Mouse (Mus musculus): ENCODE measurements around the gene Shb. TPM values are rescaled to one million over a fixed set of nuclear protein-coding genes. Genes with fewer than 3 reads are reported as not detected.

The Shb gene
- polyA plus RNA-seq, 1 experiment from 2014 or later, result 8.2 TPM

GRCm38 (mm10) chr4:45524602-45525001 lies 7.7 kb downstream of the Shb start:
- H3K9ac ChIP-seq (ENCODE audit: low read length), result no peak overlapping the region
- ATAC-seq (replicated peaks; ENCODE audit: low FRiP score), result no peak
- no peak overlapping the region for H3K27ac ChIP-seq (ENCODE audit: low read depth, low read length)
- DNase-seq (ENCODE audit: low spot score), result no peak
- no peaks in the 10 kb centered on the region for H3K27me3 ChIP-seq (ENCODE audit: control insufficient read depth, insufficient read depth, low read length)
- H3K4me1 ChIP-seq (replicated peaks; ENCODE audit: control insufficient read depth, insufficient read depth, low read length), result peaks cover 17% of the 10 kb centered on the region
- H3K4me2 ChIP-seq (ENCODE audit: low read depth, low read length, severe bottlenecking), result no peak overlapping the region
- H3K36me3 ChIP-seq (ENCODE audit: control insufficient read depth, insufficient read depth, low read length), result no peaks in the 10 kb centered on the region
- WGBS, result 94% methylated on average over 4 of the region's 4 CpGs
- H3K4me3 ChIP-seq (ENCODE audit: low read depth, low read length), result no peak overlapping the region
- no peaks in the 10 kb centered on the region for H3K9me3 ChIP-seq (ENCODE audit: control insufficient read depth, low read length)

DNA sequence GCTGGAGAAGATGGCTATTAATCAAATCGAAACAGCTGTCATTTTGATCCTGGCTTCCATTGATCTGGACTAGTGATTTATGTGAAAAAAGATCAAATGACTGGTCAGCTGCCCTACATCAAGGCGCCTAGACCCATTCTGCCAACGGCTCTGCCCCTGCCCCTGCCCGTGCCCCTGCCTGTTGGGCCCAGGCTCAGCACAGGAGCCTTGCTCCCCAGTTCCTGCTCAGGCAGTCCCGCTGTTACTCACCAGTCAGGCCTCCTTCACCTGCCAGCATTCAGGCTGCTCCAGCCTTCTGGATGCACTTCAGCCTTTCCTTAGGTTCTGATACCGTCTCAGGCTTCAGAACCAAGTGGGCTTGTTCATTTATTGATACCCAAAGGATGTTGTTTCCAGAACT lies 8.9 kb downstream of the Shb start:
- WGBS, result 91% methylated on average over 6 of the region's 6 CpGs
- no peak overlapping the region for H3K4me2 ChIP-seq (ENCODE audit: low read depth, low read length, severe bottlenecking)
- no peak overlapping the region for H3K27ac ChIP-seq (ENCODE audit: low read depth, low read length)
- no peaks in the 10 kb centered on the region for H3K36me3 ChIP-seq (ENCODE audit: control insufficient read depth, insufficient read depth, low read length)
- H3K9ac ChIP-seq (ENCODE audit: low read length), result no peak overlapping the region
- H3K27me3 ChIP-seq (ENCODE audit: control insufficient read depth, insufficient read depth, low read length), result no peaks in the 10 kb centered on the region
- no peak overlapping the region for H3K4me3 ChIP-seq (ENCODE audit: low read depth, low read length)
- H3K9me3 ChIP-seq (ENCODE audit: control insufficient read depth, low read length), result no peaks in the 10 kb centered on the region
- peaks cover 11% of the 10 kb centered on the region for H3K4me1 ChIP-seq (replicated peaks; ENCODE audit: control insufficient read depth, insufficient read depth, low read length)
- DNase-seq (ENCODE audit: low spot score), result no peak
- no peak for ATAC-seq (replicated peaks; ENCODE audit: low FRiP score)

GRCm38 (mm10) chr4:45522956-45523355 lies 9.3 kb downstream of the Shb start:
- H3K4me2 ChIP-seq (ENCODE audit: low read depth, low read length, severe bottlenecking), result no peak overlapping the region
- ATAC-seq (replicated peaks; ENCODE audit: low FRiP score) (no peak), DNase-seq (ENCODE audit: low spot score) (no peak)
- H3K27me3 ChIP-seq (ENCODE audit: control insufficient read depth, insufficient read depth, low read length), result no peaks in the 10 kb centered on the region
- H3K27ac ChIP-seq (ENCODE audit: low read depth, low read length), result no peak overlapping the region
- H3K9me3 ChIP-seq (ENCODE audit: control insufficient read depth, low read length), result no peaks in the 10 kb centered on the region
- H3K4me3 ChIP-seq (ENCODE audit: low read depth, low read length), result no peak overlapping the region
- peaks cover 8% of the 10 kb centered on the region; the same call in 1 of the 2 replicates for H3K4me1 ChIP-seq (replicated peaks; ENCODE audit: control insufficient read depth, insufficient read depth, low read length)
- no peak overlapping the region for H3K9ac ChIP-seq (ENCODE audit: low read length)
- H3K36me3 ChIP-seq (ENCODE audit: control insufficient read depth, insufficient read depth, low read length), result no peaks in the 10 kb centered on the region

DNA sequence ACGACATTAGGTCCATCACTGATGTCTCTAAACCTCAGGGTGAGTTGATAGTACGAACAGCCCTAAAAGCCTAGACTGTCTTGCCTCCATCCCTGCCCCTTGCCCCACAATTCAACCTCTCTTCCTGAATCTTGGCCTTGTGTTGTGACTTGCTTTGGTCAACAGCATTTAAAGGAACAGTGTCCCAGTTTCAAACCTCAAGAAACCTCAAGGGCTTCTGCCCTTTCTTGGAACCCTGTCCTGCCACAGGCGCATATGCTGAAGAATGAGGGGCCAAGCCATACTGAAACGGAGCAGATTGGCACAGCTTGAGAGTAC lies 9.7 kb downstream of the Shb start:
- Histone ChIP-seq H3K4me2 (ENCODE audit: low read depth, low read length, severe bottlenecking) (no peak overlapping the region), H3K9me3 (ENCODE audit: control insufficient read depth, low read length) (no peaks in the 10 kb centered on the region), H3K9ac (ENCODE audit: low read length) (no peak overlapping the region), H3K27ac (ENCODE audit: low read depth, low read length) (no peak overlapping the region), H3K4me1 (replicated peaks; ENCODE audit: control insufficient read depth, insufficient read depth, low read length) (peaks cover 5% of the 10 kb centered on the region; the same call in 1 of the 2 replicates), H3K4me3 (ENCODE audit: low read depth, low read length) (no peak overlapping the region), H3K27me3 (ENCODE audit: control insufficient read depth, insufficient read depth, low read length) (no peaks in the 10 kb centered on the region), H3K36me3 (ENCODE audit: control insufficient read depth, insufficient read depth, low read length) (no peaks in the 10 kb centered on the region)
- ATAC-seq (replicated peaks; ENCODE audit: low FRiP score) (no peak), DNase-seq (ENCODE audit: low spot score) (no peak)
- 78% methylated on average over 4 of the region's 4 CpGs for WGBS

- H3K9ac ChIP-seq (ENCODE audit: low read length), result no peak overlapping the region
- H3K4me3 ChIP-seq (ENCODE audit: low read depth, low read length), result no peak overlapping the region
- no peak overlapping the region for H3K4me2 ChIP-seq (ENCODE audit: low read depth, low read length, severe bottlenecking)
- no peaks in the 10 kb centered on the region for H3K9me3 ChIP-seq (ENCODE audit: control insufficient read depth, low read length)
- 64% methylated on average over 9 of the region's 9 CpGs for WGBS
- H3K36me3 ChIP-seq (ENCODE audit: control insufficient read depth, insufficient read depth, low read length), result no peaks in the 10 kb centered on the region
- H3K4me1 ChIP-seq (replicated peaks; ENCODE audit: control insufficient read depth, insufficient read depth, low read length), result peaks cover 4% of the 10 kb centered on the region; the same call in 1 of the 2 replicates
- no peak for DNase-seq (ENCODE audit: low spot score)
- ATAC-seq (replicated peaks; ENCODE audit: low FRiP score), result no peak
- no peak overlapping the region for H3K27ac ChIP-seq (ENCODE audit: low read depth, low read length)
- H3K27me3 ChIP-seq (ENCODE audit: control insufficient read depth, insufficient read depth, low read length), result no peaks in the 10 kb centered on the region
Measured at GRCm38 (mm10) chr4:45521705-45522582, 10.3 kb downstream of the Shb start.

- Histone ChIP-seq H3K4me3 (ENCODE audit: low read depth, low read length) (no peak overlapping the region), H3K27me3 (ENCODE audit: control insufficient read depth, insufficient read depth, low read length) (no peaks in the 10 kb centered on the region), H3K27ac (ENCODE audit: low read depth, low read length) (no peak overlapping the region), H3K9ac (ENCODE audit: low read length) (no peak overlapping the region), H3K4me1 (replicated peaks; ENCODE audit: control insufficient read depth, insufficient read depth, low read length) (peaks cover 2% of the 10 kb centered on the region; the same call in 1 of the 2 replicates), H3K36me3 (ENCODE audit: control insufficient read depth, insufficient read depth, low read length) (no peaks in the 10 kb centered on the region), H3K9me3 (ENCODE audit: control insufficient read depth, low read length) (no peaks in the 10 kb centered on the region), H3K4me2 (ENCODE audit: low read depth, low read length, severe bottlenecking) (no peak overlapping the region)
- ATAC-seq (replicated peaks; ENCODE audit: low FRiP score) (no peak), DNase-seq (ENCODE audit: low spot score) (no peak)
- 79% methylated on average over 8 of the region's 8 CpGs for WGBS
Measured at GRCm38 (mm10) chr4:45520375-45520774, 11.9 kb downstream of the Shb start.

- Histone ChIP-seq H3K9me3 (ENCODE audit: control insufficient read depth, low read length) (no peaks in the 10 kb centered on the region), H3K9ac (ENCODE audit: low read length) (no peak overlapping the region), H3K36me3 (ENCODE audit: control insufficient read depth, insufficient read depth, low read length) (no peaks in the 10 kb centered on the region), H3K27me3 (ENCODE audit: control insufficient read depth, insufficient read depth, low read length) (no peaks in the 10 kb centered on the region), H3K4me3 (ENCODE audit: low read depth, low read length) (no peak overlapping the region), H3K27ac (ENCODE audit: low read depth, low read length) (no peak overlapping the region), H3K4me1 (replicated peaks; ENCODE audit: control insufficient read depth, insufficient read depth, low read length) (peaks cover 16% of the 10 kb centered on the region), H3K4me2 (ENCODE audit: low read depth, low read length, severe bottlenecking) (no peak overlapping the region)
- no peak for DNase-seq (ENCODE audit: low spot score)
- WGBS, result 57% methylated on average over 4 of the region's 4 CpGs
- ATAC-seq (replicated peaks; ENCODE audit: low FRiP score), result no peak
Measured at GRCm38 (mm10) chr4:45517399-45517798, 14.9 kb downstream of the Shb start.

DNA sequence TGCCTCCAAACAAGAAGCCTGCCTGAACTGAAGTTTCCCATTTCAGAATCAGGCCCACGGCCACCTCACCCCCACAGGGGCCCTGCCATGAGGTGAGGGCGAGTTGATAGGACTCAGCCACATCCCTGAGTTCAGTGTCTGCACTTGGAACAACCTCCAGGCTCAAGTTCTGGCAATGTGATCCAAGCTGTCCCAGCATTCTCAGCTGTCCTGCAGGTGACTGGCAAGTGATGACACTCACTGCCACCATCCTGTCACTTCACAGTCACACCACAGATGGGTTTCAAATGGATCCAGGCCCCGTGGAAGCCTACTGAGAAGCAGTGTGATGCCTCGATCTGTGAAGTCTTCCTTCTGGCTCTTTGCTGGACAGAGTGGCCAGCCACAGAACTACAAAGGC lies 16.4 kb downstream of the Shb start:
- H3K27me3 ChIP-seq (ENCODE audit: control insufficient read depth, insufficient read depth, low read length), result no peaks in the 10 kb centered on the region
- no peaks in the 10 kb centered on the region for H3K36me3 ChIP-seq (ENCODE audit: control insufficient read depth, insufficient read depth, low read length)
- H3K9me3 ChIP-seq (ENCODE audit: control insufficient read depth, low read length), result no peaks in the 10 kb centered on the region
- no peak overlapping the region for H3K4me2 ChIP-seq (ENCODE audit: low read depth, low read length, severe bottlenecking)
- peaks cover 14% of the 10 kb centered on the region for H3K4me1 ChIP-seq (replicated peaks; ENCODE audit: control insufficient read depth, insufficient read depth, low read length)
- no peak overlapping the region for H3K9ac ChIP-seq (ENCODE audit: low read length)
- no peak overlapping the region for H3K27ac ChIP-seq (ENCODE audit: low read depth, low read length)
- H3K4me3 ChIP-seq (ENCODE audit: low read depth, low read length), result no peak overlapping the region
- 75% methylated on average over 4 of the region's 4 CpGs for WGBS
- DNase-seq (ENCODE audit: low spot score), result no peak
- ATAC-seq (replicated peaks; ENCODE audit: low FRiP score), result no peak

- DNase-seq (ENCODE audit: low spot score) (no peak), ATAC-seq (replicated peaks; ENCODE audit: low FRiP score) (no peak)
- Histone ChIP-seq H3K4me2 (ENCODE audit: low read depth, low read length, severe bottlenecking) (peak overlapping the region; percentile 22; the same call in 1 of the 2 replicates), H3K27me3 (ENCODE audit: control insufficient read depth, insufficient read depth, low read length) (no peaks in the 10 kb centered on the region), H3K27ac (ENCODE audit: low read depth, low read length) (peak overlapping the region; percentile 18; the same call in 1 of the 2 replicates), H3K9ac (ENCODE audit: low read length) (peak overlapping the region; percentile 35; the same call in 1 of the 2 replicates), H3K9me3 (ENCODE audit: control insufficient read depth, low read length) (no peaks in the 10 kb centered on the region), H3K4me3 (ENCODE audit: low read depth, low read length) (no peak overlapping the region), H3K4me1 (replicated peaks; ENCODE audit: control insufficient read depth, insufficient read depth, low read length) (peaks cover 19% of the 10 kb centered on the region), H3K36me3 (ENCODE audit: control insufficient read depth, insufficient read depth, low read length) (no peaks in the 10 kb centered on the region)
- WGBS, result 16% methylated on average over 7 of the region's 7 CpGs
Measured at GRCm38 (mm10) chr4:45514406-45514805, 17.9 kb downstream of the Shb start.

All from forebrain, embryonic 11.5 days (tissue).